ENCODE assay signal across 8 mouse cellular contexts in genomic region chr15:101078731-101079156, GRCm38 (mm10). TPM values are rescaled to one million over a fixed set of nuclear protein-coding genes. Genes with fewer than 3 reads are reported as not detected.
DNase-seq lines count a peak whose midpoint lies in the region; ATAC-seq and TF ChIP-seq lines count a peak whose summit lies in the region.

No protein-coding gene starts in this region.

- peak; percentile 90 for DNase-seq in adrenal gland, adult 18-20 months (ENCODE audit: low spot score in 2 of 2)
- DNase-seq in gastrocnemius, postnatal 10 days: peak; percentile 80
- peak; percentile 43 for DNase-seq in induced T-regulatory cell, adult 2 months (ENCODE audit: low read depth)
- peak; percentile 67 to 71 for DNase-seq in left cerebral cortex, adult 2 months (ENCODE audit: extremely low spot score in 1 of 2, low spot score in 2 of 2)
- DNase-seq in lung, postnatal 36 days: peak; percentile 94
- DNase-seq in retina, postnatal 1 day: peak; percentile 91
- DNase-seq in c-Kit-positive CD71-positive TER-119-positive erythroid progenitor cells, embryonic 14.5 days (ENCODE audit: low spot score): no peak

- H3K27ac ChIP-seq in left cerebral cortex, adult 2 months: peak overlapping the region; percentile 47; the same call in 1 of the 2 replicates

- peak overlapping the region; percentile 50 for H3K4me3 ChIP-seq in left cerebral cortex, adult 2 months

- TF ChIP-seq CTCF in left cerebral cortex, adult 2 months (IDR thresholded peaks at IDR 0.05): no peak; the same call in 1 of the 2 replicates

- peak; percentile 54 for ATAC-seq in common myeloid progenitor, adult 5-6 weeks (replicated peaks; ENCODE audit: low read depth, poor library complexity, severe bottlenecking)

- intact Hi-C loops in left cerebral cortex, adult 2 months (cut with DNase I): no loop called here

RNA-seq across cellular contexts. Expression of gene Fignl2, which starts 0.4 kb away (rescaled TPM):
- total RNA-seq in adrenal gland, adult 18-20 months (2021): 1 to 10 TPM; 4.7 to 7.1 TPM
- total RNA-seq in common myeloid progenitor, adult 5-6 weeks (2017): not detected in 2 replicates
- total RNA-seq in gastrocnemius, postnatal 10 days (2021): 1 to 10 TPM; 1.9 to 3.4 TPM
- 1 to 10 TPM; 1.2 to 1.4 TPM for total RNA-seq in left cerebral cortex, adult 2 months (2021)

RNA-seq across cellular contexts. Expression of gene Gm47841, which starts 31.5 kb away (rescaled TPM):
- total RNA-seq in adrenal gland, adult 18-20 months (2021): not detected
- total RNA-seq in common myeloid progenitor, adult 5-6 weeks (2017): not detected in 2 replicates
- not detected for total RNA-seq in gastrocnemius, postnatal 10 days (2021)
- not detected for total RNA-seq in left cerebral cortex, adult 2 months (2021)

RNA-seq across cellular contexts. Expression of gene Ankrd33, which starts 36.8 kb away (rescaled TPM):
- under 1 TPM; 0.42 to 0.70 TPM for total RNA-seq in adrenal gland, adult 18-20 months (2021)
- total RNA-seq in common myeloid progenitor, adult 5-6 weeks (2017): not detected in 2 replicates
- total RNA-seq in gastrocnemius, postnatal 10 days (2021): not detected
- total RNA-seq in left cerebral cortex, adult 2 months (2021): not detected

RNA-seq across cellular contexts. Expression of gene Acvrl1, which starts 49.6 kb away (rescaled TPM):
- total RNA-seq in adrenal gland, adult 18-20 months (2021): 10 to 100 TPM; 19.1 to 26.1 TPM
- 0.49 and 5.8 TPM in 2 replicates for total RNA-seq in common myeloid progenitor, adult 5-6 weeks (2017)
- 10 to 100 TPM; 15.1 to 18.2 TPM for total RNA-seq in gastrocnemius, postnatal 10 days (2021)
- total RNA-seq in left cerebral cortex, adult 2 months (2021): 10 to 100 TPM; 13.8 to 15.1 TPM
